Mouse (Mus musculus): Measurements from ENCODE around the gene Prtn3.

Gene Prtn3

GRCm38 (mm10) chr10:79855558-79856184, 18.6 kb upstream of the Prtn3 start:
- peak; percentile 61 for DNase-seq (ENCODE audit: low read depth)

DNA sequence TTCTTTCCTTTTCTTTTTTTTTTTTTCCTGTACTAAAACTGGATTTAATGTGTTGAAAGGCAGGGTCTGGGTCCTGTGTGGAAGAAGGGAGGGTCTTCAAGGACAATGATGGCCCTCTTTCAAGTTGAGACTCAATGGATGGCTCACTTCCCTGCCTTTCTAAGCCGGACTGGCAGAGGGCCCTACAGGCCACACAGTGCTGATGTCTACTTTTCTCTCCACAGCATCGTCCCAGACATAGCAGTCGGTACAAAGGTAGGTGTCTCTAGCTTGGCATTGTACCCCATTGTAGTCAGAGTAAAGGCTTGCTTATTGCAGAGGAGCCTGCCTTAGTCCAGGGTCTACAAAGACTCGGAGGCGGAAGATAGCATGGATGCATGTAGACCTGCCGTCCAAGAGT, 18.0 kb upstream of the Prtn3 start:
- DNase-seq (ENCODE audit: low read depth), result peak; percentile 32

- peak; percentile 36 for DNase-seq (ENCODE audit: low read depth)
Observed at GRCm38 (mm10) chr10:79856704-79857451, 17.4 kb upstream of the Prtn3 start.

DNA sequence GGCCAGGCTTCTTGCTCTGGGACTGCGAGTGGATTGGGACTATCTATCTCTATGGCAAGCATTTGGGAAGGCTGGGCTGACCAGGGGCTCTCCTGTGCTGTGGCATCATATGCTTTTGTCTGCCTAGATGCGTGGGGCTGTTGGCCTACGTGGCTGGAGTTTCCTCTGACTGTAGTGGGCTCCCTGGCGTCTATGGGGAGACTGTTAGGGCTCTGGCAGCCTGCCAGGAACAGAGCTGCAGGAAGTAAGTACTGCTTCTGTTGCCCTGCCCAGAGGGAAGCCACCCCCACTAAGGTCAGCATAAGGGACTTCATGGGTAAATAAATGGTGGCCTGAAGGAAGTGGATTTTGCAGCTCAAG, 16.8 kb upstream of the Prtn3 start:
- DNase-seq (ENCODE audit: low read depth), result peak; percentile 78

DNA sequence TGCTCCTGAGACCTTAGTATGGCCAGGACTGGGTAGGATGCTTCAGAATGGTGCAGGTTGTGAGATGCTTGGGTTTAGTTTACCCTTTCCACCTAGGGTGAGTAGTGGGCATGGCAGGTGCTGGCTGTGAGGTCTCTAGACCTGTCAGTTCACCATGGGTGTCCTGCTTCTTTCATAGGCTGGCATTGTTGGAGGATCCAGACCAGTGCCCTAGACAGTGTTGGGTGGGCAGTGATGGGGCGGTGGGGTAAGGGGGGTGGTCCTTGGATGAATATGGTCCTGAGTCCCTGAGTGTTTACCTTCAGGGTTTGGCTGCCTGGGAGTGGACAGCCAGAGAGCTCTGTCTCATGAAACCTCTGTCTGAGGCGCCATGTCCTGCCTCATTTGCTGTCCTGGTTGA, 16.4 kb upstream of the Prtn3 start:
- DNase-seq (ENCODE audit: low read depth), result no peak

- DNase-seq (ENCODE audit: low read depth), result peak; percentile 38
Observed at GRCm38 (mm10) chr10:79858416-79859074, 15.7 kb upstream of the Prtn3 start.

DNA sequence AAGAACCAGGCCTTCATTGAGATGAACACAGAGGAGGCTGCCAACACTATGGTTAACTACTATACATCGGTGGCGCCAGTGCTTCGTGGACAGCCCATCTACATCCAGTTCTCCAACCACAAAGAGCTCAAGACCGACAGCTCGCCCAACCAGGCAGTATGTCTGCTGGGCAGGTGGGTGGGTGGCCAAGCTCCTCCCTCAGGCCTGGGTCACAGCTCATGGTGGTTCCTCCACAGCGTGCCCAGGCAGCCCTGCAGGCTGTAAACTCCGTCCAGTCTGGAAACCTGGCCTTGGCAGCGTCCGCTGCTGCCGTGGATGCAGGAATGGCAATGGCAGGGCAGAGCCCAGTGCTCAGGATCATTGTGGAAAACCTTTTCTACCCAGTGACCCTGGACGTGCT, 15.2 kb upstream of the Prtn3 start:
- DNase-seq (ENCODE audit: low read depth), result no peak

DNA sequence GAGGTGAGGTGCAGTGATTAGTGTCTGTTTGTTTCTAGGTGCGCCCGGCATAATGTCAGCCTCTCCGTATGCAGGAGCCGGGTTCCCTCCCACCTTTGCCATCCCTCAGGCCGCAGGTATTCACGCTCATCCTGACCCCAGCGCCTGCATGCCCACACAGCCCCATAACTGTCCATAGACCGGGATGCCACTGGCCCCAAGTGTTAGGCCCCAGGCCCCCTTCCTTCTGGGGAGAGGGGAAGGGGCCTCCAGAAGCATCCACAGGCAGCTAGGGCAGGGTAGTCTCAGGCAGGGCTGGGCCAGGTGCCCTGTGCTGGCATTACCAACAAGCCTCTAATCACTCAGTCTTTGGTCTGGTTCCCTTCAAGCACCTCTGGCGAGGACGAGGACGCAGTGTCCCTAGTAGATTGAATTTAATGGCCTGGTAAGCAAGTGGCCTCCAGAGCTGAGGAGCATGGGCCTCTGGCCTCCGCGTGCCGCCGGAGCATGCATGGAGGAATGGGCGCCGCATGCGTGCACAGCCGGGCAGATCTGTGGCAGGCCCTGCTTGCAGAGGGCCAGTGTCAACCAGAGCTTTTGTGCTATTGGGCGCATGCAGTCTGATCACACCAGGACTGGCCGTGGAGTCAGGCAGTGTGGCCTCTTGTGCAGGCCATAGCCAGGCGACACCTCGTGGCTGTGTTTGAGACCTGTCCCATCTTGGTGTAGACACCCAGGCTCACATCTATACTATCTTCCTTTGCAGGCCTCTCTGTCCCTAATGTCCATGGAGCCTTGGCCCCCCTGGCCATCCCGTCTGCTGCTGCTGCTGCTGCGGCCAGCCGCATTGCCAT, 14.0 kb upstream of the Prtn3 start:
- peak; percentile 21 for DNase-seq (ENCODE audit: low read depth)

GRCm38 (mm10) chr10:79861230-79862048, 12.8 kb upstream of the Prtn3 start:
- no peak for DNase-seq (ENCODE audit: low read depth)

- no peak for DNase-seq (ENCODE audit: low read depth)
Observed at GRCm38 (mm10) chr10:79862049-79862788, 12.1 kb upstream of the Prtn3 start.

DNA sequence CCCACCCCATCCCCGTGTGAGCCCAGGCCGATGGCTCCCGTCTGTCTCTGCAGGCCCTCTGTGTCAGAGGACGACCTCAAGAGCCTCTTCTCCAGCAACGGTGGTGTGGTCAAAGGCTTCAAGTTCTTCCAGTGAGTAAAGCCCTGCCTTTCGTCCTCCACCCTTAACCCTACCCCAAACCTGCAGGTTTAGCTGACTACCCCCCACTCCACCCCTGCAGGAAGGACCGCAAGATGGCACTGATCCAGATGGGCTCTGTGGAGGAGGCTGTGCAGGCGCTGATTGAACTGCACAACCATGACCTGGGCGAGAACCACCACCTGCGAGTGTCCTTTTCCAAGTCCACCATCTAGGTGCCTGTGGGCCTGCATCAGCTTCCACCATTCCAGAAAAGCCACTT, 11.4 kb upstream of the Prtn3 start:
- DNase-seq (ENCODE audit: low read depth), result no peak

GRCm38 (mm10) chr10:79864351-79865188, 9.7 kb upstream of the Prtn3 start:
- DNase-seq (ENCODE audit: low read depth), result peak; percentile 36

GRCm38 (mm10) chr10:79865189-79865601, 9.1 kb upstream of the Prtn3 start:
- DNase-seq (ENCODE audit: low read depth), result no peak

DNA sequence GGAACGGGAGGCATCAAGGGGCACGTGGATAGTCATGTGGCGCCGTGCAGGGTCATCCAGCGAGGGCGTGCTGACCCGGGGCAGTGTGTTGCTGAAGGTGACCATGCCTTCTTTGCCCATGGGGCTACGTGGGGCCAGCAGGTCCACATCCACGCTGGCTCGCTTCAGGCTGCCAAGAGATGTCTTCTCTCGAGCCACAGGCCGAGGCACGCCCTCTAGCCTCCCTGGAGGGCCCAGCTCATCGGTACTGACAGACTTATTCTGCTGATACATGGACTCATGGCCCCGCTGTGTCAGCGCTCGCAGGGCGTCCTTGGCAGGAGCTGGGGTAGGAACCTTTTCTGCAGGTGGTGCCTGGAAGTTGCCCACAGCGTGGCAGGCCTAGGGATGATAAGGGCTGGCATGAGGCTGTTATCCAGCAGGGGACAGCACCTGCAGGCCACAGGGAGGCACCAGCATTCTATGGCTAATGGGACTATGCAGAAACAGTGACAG, 8.4 kb upstream of the Prtn3 start:
- DNase-seq (ENCODE audit: low read depth), result peak; percentile 21

GRCm38 (mm10) chr10:79866601-79867000, 7.7 kb upstream of the Prtn3 start:
- DNase-seq (ENCODE audit: low read depth), result no peak

- DNase-seq (ENCODE audit: low read depth), result no peak
Observed at GRCm38 (mm10) chr10:79871845-79872244, 2.4 kb upstream of the Prtn3 start.

GRCm38 (mm10) chr10:79872862-79873261, 1.4 kb upstream of the Prtn3 start:
- DNase-seq (ENCODE audit: low read depth), result no peak

- DNase-seq (ENCODE audit: low read depth), result no peak
Observed at GRCm38 (mm10) chr10:79873313-79873712, 963 bp upstream of the Prtn3 start.

DNA sequence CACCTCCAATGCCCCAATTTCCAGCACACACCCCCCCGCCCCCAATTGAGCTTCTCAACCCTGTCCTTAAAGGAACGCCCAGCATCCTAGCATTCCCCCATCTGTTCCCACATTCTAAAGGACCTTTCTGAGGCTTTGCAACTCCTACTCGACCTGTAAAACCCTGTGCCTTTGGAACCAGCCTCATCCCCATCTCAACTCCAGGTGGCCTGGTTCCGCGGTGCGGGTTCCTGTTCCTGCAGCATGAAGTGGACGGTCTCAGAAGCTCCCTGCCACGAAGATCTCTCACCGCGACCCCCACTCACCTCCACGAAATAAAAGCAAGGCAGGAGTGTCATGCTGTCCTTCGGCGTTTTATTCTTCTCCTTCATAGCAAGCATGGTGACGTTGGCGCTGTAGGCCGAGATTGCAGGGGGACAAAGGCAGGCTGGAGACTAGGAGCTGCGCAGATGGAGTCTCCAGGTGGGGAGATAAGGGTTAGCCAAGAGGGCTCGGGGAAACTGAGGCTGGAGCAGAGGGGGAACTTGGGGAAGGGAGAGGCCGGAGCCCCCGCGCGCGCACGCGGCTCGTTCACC, 474 bp upstream of the Prtn3 start:
- DNase-seq (ENCODE audit: low read depth), result no peak
